Mouse (Mus musculus) myocyte (in vitro differentiated cells): ENCODE data around the gene Suox. TPM values are rescaled to one million over a fixed set of nuclear protein-coding genes. Genes with fewer than 3 reads are reported as not detected.
A peak's percentile ranks its signal among the peaks of the same experiment; 100 is the strongest.

Experiments
- H3K27me3 ChIP-seq: one replicate; pipeline ENCODE4 v1.6.1; 2011; ENCODE audit not compliant: control insufficient read depth, insufficient read depth, insufficient read length
- H3K36me3 ChIP-seq: one replicate; pipeline ENCODE4 v1.6.1; 2011; ENCODE audit not compliant: control insufficient read depth, insufficient read depth
- H3K4me2 ChIP-seq: one replicate; pipeline ENCODE4 v1.6.1; 2011; ENCODE audit warnings: low read depth, control low read depth
- H3K4me3 ChIP-seq: one replicate; pipeline ENCODE4 v1.5.1; 2011; ENCODE audit warnings: mild to moderate bottlenecking, control low read depth, moderate library complexity
- H3K79me2 ChIP-seq: one replicate; pipeline ENCODE4 v1.6.1; 2011; ENCODE audit not compliant: control insufficient read depth, insufficient read depth
- H3ac ChIP-seq: one replicate; pipeline ENCODE4 v1.6.1; 2011; ENCODE audit not compliant: control insufficient read depth, insufficient read length
- CEBPB ChIP-seq: IDR thresholded peaks from 2 replicates; pipeline ENCODE4 v1.6.1; 2011; ENCODE audit warnings: mild to moderate bottlenecking, moderate library complexity; ENCODE audit not compliant: poor library complexity, insufficient read depth, severe bottlenecking
- E2F4 ChIP-seq: IDR thresholded peaks from one replicate; pipeline ENCODE4 v1.6.1; 2011; ENCODE audit warnings: mild to moderate bottlenecking, control low read depth, moderate library complexity; ENCODE audit not compliant: insufficient read depth
- MAX ChIP-seq: IDR thresholded peaks from one replicate; pipeline ENCODE4 v1.6.1; 2011; ENCODE audit warnings: low read depth, mild to moderate bottlenecking, control low read depth
- MYOD1 ChIP-seq, 3 experiments: IDR thresholded peaks; one replicate each; pipeline ENCODE4 v1.6.1; 2011; ENCODE audit warnings: control low read depth in 2 of 3, low read depth in 2 of 3, mild to moderate bottlenecking in 2 of 3, moderate library complexity in 1 of 3; ENCODE audit not compliant: insufficient read length in 2 of 3, control insufficient read depth in 1 of 3
- MYOG ChIP-seq, 3 experiments: IDR thresholded peaks; one replicate each; pipeline ENCODE4 v1.6.1; 2011; ENCODE audit warnings: control low read depth in 2 of 3, low read depth in 2 of 3, mild to moderate bottlenecking in 2 of 3; ENCODE audit not compliant: insufficient read length in 2 of 3, control insufficient read depth in 1 of 3, insufficient read depth in 1 of 3
- POLR2A ChIP-seq: IDR thresholded peaks from one replicate; pipeline ENCODE4 v1.6.1; 2011; ENCODE audit warnings: low read depth, mild to moderate bottlenecking, control low read depth, moderate library complexity; ENCODE audit not compliant: insufficient read length
- POLR2AphosphoS2 ChIP-seq: IDR thresholded peaks from one replicate; pipeline ENCODE4 v1.6.1; 2011; ENCODE audit warnings: low read depth, control low read depth; ENCODE audit not compliant: insufficient read length
- REST ChIP-seq: IDR thresholded peaks from one replicate; pipeline ENCODE4 v1.6.1; 2011; ENCODE audit warnings: mild to moderate bottlenecking, control low read depth, moderate library complexity; ENCODE audit not compliant: insufficient read depth, insufficient read length
- SRF ChIP-seq: IDR thresholded peaks from one replicate; pipeline ENCODE4 v1.6.1; 2011; ENCODE audit warnings: low read depth; ENCODE audit not compliant: control insufficient read depth, insufficient read length
- TCF12 ChIP-seq: IDR thresholded peaks from one replicate; pipeline ENCODE4 v1.6.1; 2011; ENCODE audit warnings: mild to moderate bottlenecking, control low read depth; ENCODE audit not compliant: poor library complexity, insufficient read depth, severe bottlenecking
- TCF3 ChIP-seq: IDR thresholded peaks from one replicate; pipeline ENCODE4 v1.6.1; 2011; ENCODE audit warnings: low read depth, control low read depth; ENCODE audit not compliant: insufficient read length
- USF1 ChIP-seq: IDR thresholded peaks from one replicate; pipeline ENCODE4 v1.6.1; 2011; ENCODE audit warnings: low read depth, mild to moderate bottlenecking, control low read depth, moderate library complexity
- polyA plus RNA-seq: library from polyadenylated mRNA; unstranded; fragments of >200 nt; fragmentation: generic; extraction: Trizol; gene quantifications from one replicate; pipeline ENCODE4 v1.2.1, GENCODE M21; 2012; ENCODE audit warnings: missing spikeins

Suox gene
- polyA plus RNA-seq, 1 experiment: 23.3 TPM

DNA sequence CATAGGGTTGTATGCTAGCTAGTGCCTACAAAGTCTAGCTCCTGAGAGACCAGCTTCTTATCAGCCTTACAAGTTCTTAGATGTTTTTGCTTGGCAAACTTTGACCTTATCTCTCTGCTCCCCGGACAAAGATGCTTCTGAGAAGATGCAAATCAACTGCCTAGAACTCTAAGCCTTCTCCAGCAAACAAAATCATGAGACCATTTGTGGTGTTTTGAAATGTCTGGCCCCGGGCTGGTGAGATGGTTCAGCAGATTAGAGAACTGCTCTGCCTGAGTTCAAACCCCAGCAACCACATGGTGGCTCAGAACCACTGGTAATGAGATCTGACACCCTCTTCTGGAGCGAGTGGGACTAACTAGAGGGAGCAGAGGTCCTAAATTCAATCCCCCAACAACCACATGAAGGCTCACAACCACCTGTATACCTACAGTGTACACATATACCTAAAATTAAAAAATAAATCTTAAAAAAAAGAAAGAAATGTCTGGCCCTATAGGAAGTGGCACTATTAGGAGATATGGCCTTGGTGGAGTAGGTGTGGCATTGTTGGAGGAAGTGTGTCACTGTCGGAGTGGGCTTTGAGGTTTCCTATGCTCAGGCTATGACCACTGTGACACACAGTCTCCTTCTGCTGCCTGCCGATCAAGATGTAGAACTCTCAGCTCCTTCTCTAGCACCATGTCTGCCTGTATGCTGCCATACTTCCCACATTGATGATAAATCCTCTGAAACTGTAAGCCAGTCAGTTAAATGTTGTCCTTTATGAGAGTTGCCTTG is 10.2 kb downstream of the Suox start:
- Histone ChIP-seq H3K79me2 (no peaks in the 10 kb centered on the region), H3K4me3 (no peak overlapping the region), H3K36me3 (no peaks in the 10 kb centered on the region), H3K4me2 (no peak overlapping the region), H3ac (no peak overlapping the region), H3K27me3 (no peaks in the 10 kb centered on the region)
- TF ChIP-seq TCF3 (no peak), POLR2AphosphoS2 (no peak), POLR2A (no peak), E2F4 (no peak), REST (no peak), MAX (no peak), MYOG (IDR thresholded peaks at IDR 0.05; ENCODE audit: control insufficient read depth in 1 of 3, insufficient read depth in 1 of 3, insufficient read length in 2 of 3, low read depth in 2 of 3) (no peak), MYOD1 (IDR thresholded peaks at IDR 0.05; ENCODE audit: control insufficient read depth in 1 of 3, insufficient read length in 2 of 3, low read depth in 2 of 3) (no peak), USF1 (no peak), TCF12 (no peak)

- TF ChIP-seq MYOD1 (IDR thresholded peaks at IDR 0.05; ENCODE audit: control insufficient read depth in 1 of 3, insufficient read length in 2 of 3, low read depth in 2 of 3) (no peak), POLR2A (no peak), CEBPB (no peak), TCF3 (no peak), USF1 (no peak), MYOG (IDR thresholded peaks at IDR 0.05; ENCODE audit: control insufficient read depth in 1 of 3, insufficient read depth in 1 of 3, insufficient read length in 2 of 3, low read depth in 2 of 3) (no peak), REST (no peak), POLR2AphosphoS2 (no peak), MAX (no peak)
- H3K79me2 ChIP-seq: no peaks in the 10 kb centered on the region
- H3K36me3 ChIP-seq: no peaks in the 10 kb centered on the region
- no peak overlapping the region for H3K4me3 ChIP-seq
- H3K4me2 ChIP-seq: no peak overlapping the region
- no peaks in the 10 kb centered on the region for H3K27me3 ChIP-seq
- H3ac ChIP-seq: no peak overlapping the region
Measured at GRCm38 (mm10) chr10:128662465-128662864, 11.4 kb downstream of the Suox start.

DNA sequence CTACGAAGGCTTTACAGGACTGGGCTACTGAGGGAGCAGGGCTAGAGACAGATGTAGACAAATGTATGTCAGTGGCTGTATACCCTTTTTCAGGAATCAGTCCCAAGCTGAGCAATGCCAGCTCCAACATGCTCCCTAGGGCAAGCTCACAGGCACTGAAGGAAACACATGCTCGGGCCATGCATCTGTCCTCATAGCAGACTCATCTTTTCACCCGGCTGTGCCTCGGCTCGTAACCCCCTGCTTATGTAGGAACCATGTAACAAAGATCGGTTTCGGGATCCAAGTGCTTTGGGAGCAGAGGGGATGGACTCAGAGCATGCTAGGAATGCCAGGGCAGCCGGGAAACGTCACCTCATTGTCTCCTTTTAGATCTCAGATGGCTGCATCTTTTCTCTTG is 14.4 kb downstream of the Suox start:
- H3K4me2 ChIP-seq: no peak overlapping the region
- TF ChIP-seq MAX: no peak
- no peak for TF ChIP-seq SRF
- TF ChIP-seq POLR2A: no peak
- TF ChIP-seq POLR2AphosphoS2: no peak
- no peak for TF ChIP-seq REST
- no peaks in the 10 kb centered on the region for H3K36me3 ChIP-seq
- no peaks in the 10 kb centered on the region for H3K79me2 ChIP-seq
- no peak overlapping the region for H3K4me3 ChIP-seq
- no peaks in the 10 kb centered on the region for H3K27me3 ChIP-seq
- H3ac ChIP-seq: no peak overlapping the region

DNA sequence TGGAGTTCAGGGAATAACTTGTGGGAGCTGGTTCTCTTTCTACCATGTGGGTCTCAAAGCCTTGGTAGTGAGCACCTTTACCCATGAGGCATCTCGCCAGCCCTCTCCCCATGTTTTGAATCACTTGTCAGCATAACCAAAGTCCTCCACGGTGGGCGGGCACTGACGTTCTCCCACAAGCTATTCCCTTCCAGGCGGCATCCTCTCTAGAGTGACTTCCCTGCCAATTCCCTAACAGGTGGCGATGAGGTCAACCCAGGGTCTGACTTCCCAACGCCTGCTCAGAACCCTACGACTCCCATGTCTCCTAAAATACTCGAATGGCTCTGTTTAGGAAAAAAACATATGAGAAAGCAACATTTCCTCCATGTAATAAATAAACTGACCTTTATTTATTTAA is 16.0 kb downstream of the Suox start:
- no peaks in the 10 kb centered on the region for H3K36me3 ChIP-seq
- peak overlapping the region; percentile 28 for H3K4me2 ChIP-seq
- H3K79me2 ChIP-seq: no peaks in the 10 kb centered on the region
- no peak overlapping the region for H3K4me3 ChIP-seq
- no peak overlapping the region for H3ac ChIP-seq
- TF ChIP-seq MYOG (IDR thresholded peaks at IDR 0.05; ENCODE audit: control insufficient read depth in 1 of 3, insufficient read depth in 1 of 3, insufficient read length in 2 of 3, low read depth in 2 of 3): peak in 2 of 3 experiments; percentile 57 to 76
- TF ChIP-seq MYOD1 (IDR thresholded peaks at IDR 0.05; ENCODE audit: control insufficient read depth in 1 of 3, insufficient read length in 2 of 3, low read depth in 2 of 3): peak; percentile 38 to 79 (median 73)
- no peak for TF ChIP-seq POLR2A
- TF ChIP-seq USF1: no peak
- H3K27me3 ChIP-seq: no peaks in the 10 kb centered on the region

DNA sequence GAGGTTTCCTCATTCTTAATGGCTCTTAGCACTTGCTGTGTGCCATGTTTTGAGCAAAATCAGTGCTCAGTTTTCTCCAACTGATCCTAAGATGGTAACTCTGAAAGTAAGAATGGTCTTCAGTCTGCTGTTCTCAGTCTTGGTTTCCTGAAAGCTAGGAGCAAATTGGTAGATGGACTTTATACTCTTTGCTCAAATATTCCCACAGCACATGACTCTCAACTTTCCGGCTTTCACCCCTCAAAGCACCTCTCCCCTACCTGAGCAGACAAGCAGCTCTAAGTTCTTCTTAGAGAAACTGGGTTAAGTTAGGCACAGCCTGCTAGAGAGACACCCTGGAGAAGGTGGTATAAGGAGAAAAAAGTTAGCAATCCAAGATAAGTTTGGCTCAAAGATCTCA is 17.1 kb downstream of the Suox start:
- Histone ChIP-seq H3K36me3 (no peaks in the 10 kb centered on the region), H3K27me3 (no peaks in the 10 kb centered on the region), H3K4me2 (no peak overlapping the region), H3K79me2 (no peaks in the 10 kb centered on the region), H3ac (no peak overlapping the region), H3K4me3 (no peak overlapping the region)
- TF ChIP-seq CEBPB: no peak
- no peak for TF ChIP-seq TCF3
- TF ChIP-seq TCF12: no peak
- no peak for TF ChIP-seq POLR2A
- no peak for TF ChIP-seq SRF
- TF ChIP-seq MAX: no peak
- no peak for TF ChIP-seq REST
- TF ChIP-seq MYOG (IDR thresholded peaks at IDR 0.05; ENCODE audit: control insufficient read depth in 1 of 3, insufficient read depth in 1 of 3, insufficient read length in 2 of 3, low read depth in 2 of 3): no peak
- TF ChIP-seq E2F4: no peak
- TF ChIP-seq POLR2AphosphoS2: no peak
- TF ChIP-seq MYOD1 (IDR thresholded peaks at IDR 0.05; ENCODE audit: control insufficient read depth in 1 of 3, insufficient read length in 2 of 3, low read depth in 2 of 3): no peak
- TF ChIP-seq USF1: no peak
